Mouse (Mus musculus) induced T-regulatory cell, adult 2 months (primary cell): Measurements from ENCODE around the gene Ttbk1.

ENCODE experiments used
- DNase-seq: peaks from one replicate; pipeline ENCODE4 v3.0.0-alpha.2; 2012; ENCODE audit warnings: low read depth

The Ttbk1 gene

DNA sequence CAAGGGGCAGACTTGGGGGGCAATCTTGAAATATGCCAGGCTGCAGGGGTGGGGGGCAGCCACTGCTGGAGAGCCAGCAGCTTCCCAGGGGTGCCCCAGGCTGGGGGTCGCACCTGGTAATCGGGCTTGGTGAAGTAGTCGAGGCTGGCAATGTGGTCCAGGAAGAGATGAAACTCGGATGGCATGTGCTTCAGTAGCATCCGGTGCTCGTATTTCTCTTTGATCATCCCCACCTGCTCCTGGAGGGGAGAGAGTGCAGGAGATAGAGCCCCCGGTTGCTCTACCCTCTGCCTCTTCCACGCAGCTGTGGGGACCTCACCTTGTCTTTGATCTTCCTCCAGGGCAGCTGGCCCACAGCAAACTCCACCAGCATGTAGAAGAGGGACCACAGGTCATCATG is 10.9 kb downstream of the Ttbk1 start:
- no peak for DNase-seq

DNA sequence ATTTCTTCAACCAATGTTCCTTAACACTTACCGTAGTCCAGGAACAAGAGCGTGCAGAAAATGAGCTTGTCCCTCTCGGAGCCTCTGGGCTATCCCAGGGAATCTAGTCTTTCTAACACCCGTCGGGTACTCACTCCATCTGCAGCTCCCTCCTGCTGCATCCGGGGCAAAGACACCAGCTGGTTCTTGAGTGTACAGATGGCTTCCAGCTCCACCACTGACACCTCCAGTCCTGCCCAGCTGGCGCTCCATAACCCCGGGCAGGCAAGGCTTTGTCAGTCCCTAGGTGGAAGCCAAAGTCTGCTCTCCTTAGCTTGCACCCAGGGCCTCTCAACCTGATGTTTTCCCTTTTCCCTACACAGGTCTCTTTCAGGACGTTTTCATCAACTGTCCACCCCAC is 19.6 kb downstream of the Ttbk1 start:
- DNase-seq: no peak

DNA sequence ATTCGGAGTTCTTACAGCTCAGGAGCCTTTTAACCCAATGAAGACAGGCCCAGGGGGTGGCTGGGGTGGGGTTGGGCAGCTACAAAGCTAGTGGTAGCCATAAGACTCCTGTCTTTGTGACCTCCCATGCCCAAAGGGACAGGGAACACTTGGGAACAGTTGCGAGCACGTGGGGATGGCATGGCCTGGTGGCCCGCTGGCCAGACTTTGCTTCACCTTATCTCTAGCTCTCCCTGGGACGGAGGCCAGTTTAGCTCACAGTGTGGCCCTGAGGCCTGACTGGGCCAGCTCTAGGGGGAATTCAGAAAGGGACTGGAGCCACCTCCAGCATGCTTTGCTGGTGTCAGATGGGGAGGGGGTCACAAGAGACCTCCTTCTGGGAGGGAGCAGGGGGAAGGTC is 25.2 kb downstream of the Ttbk1 start:
- DNase-seq: no peak

DNA sequence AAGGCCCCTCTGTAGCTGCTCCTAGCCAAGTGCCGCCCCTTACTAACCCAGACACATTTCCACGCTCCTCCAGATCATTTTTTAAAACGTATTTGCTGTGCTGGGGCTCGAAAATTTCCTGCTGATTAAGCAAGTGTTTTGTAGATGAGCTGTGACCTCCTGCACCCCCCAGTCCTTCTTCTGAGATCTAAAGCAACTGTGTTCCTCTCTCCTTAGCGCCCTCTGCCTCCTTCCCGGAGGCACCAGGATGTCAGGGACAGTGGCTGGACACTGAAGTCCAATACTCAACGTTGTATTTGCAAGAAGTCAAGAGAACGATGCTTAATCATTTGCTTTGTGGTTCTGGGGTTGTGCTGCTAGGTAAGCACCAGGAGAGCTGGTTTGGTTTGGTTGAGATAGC is 26.1 kb downstream of the Ttbk1 start:
- no peak for DNase-seq

DNA sequence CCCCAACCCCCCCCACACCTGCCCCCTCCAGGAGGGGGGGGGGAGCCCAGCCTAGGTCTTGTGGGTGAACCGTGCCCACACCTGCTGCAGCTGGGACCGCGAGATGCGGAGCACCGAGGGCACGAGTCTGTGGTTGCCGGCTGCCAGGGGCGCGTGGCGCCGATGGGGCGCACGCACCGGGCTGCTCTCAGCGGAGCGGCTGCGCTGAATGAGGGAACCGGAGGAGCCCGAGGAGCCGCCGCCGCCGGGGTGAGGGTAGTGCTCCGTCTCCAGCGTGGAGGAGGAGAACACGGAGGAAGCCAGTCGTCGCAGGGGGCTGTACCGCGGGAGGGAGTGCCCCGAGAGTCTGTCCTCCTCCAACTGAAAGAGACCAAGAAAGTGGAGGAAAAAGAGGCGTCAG is 26.8 kb downstream of the Ttbk1 start:
- DNase-seq: no peak

DNA sequence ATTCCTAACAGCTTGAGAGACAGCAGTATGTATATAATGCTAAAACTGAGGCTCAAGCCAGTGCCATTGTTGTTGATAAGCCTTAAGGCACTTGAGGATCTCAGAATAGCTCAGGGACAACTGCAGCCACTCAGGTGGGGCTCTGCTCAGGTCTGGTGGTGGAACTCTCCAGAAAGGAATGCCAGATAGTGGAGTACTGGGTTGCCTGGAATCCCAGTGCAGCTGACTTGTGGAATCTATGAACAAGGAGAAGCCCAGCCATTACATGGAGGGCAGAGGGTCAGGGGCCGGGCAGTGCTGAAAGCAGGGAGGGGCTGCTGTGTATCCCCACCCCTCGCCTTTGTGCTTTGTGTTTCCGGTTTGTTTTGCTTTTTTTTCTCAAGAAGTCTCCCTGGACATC is 29.0 kb downstream of the Ttbk1 start:
- DNase-seq: no peak

DNA sequence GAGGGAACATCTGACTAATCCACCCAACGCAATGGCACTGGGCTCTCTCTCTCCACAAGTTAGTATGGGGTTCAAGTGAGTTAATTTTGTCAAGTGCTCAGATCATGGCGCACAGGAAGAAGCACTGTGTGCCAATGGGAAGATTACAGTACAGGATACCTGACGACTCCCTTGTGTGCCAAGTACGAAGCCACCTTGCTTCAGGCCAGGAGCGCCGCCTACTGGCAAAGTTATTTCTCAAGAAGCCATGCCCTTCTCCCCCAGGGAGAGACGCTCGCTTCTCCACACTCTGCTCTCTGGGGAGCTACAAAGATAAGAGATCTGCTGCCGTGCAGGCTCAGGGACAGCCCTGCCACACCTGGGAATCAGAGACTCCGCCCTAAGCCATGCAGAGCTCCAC is 29.7 kb downstream of the Ttbk1 start:
- peak; percentile 66 for DNase-seq

DNA sequence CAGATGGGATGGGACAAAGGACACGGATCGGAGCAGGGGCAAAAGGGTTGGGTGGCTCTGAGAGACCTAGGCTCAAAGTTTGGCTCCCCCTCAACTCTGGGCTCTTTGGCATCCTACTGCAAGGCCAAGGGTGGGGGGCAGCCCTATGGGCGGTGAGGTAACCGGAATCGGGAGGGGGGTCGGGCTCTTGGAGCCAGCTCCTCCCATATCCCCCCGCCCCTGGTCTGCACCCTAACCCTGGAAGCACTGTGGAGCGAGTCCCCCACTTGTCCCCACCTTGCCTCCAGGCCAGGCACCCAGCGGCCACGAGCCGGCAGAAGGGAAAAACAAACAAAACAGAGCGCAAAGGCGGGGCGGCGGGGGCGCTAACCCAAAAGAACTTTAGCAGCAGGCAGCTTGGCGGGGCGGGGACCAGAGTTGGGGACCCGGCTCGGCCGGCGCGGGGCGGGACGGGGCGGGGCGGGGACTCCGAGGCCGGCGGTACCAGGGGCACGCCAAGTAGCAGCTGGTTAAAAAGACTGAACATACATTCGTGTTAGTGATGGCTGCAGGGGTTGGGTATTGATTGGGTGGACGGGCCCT is 32.3 kb downstream of the Ttbk1 start:
- DNase-seq: peak; percentile 15

DNA sequence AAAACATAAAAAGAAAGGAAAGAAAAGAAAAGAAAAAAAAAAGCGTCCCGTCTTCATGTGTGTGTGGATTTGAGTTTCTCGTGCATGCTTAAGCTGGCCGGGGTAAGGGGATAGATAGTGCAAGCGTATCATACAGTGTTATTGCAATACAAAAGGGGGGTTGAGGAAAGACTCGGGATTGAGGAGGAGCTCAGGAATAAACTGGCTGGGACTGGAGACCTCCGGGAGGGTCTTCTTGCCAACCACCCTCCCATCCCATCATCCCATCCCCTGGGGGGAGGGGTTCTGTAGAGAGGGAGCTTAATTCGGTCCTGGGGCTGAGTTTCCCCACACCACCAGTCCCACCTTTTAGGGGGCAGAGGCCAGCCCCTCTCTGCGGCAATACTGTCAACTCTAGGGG is 32.9 kb downstream of the Ttbk1 start:
- no peak for DNase-seq

DNA sequence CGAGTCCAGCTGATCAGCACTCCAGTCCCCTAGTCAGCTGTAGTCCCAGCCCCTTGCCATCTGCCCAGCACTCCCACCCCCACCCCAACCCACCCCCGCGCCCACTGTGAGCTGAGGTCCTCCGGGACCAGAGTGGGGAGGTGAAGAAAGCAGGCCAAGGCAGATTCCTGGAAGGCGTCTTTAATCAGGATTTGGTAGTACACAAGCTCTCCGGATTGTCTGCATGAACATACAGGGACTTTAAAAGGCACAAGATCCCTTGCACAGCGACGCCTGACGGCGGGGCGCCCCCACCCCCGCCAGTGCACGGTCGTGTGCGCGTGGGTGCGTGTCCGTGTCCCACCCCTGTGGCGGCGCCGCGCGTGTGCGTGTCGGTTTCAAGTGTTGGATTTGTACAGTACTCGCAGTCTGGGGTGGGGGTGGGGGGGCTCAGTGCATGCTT is 33.5 kb downstream of the Ttbk1 start:
- no peak for DNase-seq

DNA sequence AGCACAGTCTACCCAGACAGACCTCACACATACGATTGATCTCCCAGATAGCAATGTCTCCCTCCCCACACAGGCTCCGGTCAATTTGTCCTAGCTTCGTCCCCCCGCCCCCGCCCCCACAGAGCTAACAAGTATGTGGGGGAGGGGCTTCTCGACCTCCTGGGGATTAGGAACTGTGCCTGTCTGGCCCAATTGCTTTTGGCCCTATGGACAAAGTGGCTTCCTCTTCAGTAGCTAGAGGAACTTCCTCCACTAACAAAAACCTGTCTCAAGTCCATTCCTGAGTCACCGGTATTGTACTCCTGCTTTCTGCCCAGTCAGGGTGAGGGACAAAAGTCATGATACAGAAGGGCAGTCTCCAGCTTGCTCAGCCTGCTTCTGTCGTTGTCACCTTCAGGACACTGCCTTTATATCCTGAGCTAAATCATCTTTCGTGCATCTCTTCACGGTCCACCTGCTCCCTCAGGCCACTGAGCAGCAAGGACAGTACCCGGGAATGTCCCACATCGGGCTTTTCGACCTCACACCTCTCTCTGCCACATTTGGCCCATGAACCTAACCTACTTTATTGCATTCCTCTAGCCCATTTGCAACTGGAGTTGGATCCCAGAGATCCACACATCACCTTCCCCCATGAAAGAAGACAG is 34.0 kb downstream of the Ttbk1 start:
- no peak for DNase-seq

DNA sequence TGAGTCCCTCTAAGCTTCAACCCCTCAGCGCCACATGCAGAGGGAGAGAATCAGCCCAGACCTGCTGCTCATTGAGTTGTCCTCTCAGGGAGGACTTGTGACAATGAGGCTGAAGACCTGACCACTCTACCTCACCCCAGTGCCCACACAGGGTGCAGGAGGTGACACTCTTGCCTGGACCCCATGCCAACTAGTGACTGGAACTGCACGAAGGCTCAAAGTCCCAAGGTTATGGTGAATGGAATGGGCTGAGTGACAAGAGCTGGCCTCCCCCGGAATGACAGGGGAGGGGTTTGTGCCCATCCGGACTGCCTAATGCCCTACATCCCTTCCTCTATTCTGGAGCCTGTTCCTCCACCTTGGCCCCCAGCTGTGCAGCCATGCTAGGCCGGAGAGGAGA is 34.8 kb downstream of the Ttbk1 start:
- DNase-seq: no peak

DNA sequence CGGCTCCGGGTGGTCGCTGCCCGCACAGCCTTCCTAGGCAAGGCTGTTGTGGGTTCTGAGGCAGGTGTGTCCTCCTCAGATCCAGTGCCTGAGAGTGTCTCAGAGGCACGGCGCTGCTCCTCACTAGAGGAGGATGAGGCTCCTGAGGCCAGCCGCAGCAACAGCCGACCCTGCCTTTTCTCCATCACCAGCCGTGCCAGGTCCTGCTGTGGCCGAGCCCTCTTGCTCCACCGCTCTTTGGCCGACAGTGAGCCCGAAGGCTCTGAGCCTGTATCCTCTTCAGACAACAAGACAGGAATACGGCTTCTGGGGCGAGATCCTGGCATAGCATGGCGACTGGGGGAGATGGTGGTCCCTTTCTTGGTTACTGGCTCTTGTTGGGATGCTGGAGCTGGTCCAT is 41.2 kb downstream of the Ttbk1 start:
- DNase-seq: no peak

DNA sequence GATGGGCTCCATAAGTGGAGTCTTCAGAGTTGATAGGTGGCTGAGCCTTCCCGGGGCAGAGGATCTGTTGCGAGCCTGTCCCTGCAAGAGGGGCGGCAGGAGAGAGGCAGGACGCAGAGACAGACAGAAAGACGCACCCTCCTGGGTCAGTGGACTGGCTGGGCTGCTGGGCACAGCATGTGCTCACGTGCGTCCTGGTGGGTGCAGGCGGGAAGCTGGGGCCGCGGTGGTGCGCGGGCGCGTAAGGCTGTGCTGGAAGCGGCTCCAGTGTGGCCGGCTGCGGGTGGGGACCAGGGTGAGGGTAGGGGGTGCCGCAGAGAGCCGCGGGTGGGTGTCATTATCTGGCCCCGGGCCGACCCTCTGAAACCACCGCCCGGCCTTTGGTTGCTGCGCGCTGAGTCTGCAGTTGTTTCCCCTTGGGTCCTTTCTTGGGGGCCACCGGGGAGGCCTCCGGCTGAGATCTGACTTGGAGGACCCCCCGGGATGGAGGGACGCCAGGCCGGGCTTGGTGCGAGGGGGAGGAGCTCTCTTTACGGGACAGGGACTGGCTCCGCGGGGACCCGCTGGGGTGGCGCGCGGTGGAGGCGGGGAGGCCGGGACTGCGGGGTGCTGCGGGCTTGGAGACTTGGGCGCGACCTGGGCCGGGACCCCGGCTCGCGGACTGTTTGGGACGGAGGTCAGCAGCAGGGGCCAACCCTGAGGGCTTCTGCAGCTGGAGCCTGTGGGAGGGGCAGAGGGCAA is 42.5 kb downstream of the Ttbk1 start:
- DNase-seq: no peak

DNA sequence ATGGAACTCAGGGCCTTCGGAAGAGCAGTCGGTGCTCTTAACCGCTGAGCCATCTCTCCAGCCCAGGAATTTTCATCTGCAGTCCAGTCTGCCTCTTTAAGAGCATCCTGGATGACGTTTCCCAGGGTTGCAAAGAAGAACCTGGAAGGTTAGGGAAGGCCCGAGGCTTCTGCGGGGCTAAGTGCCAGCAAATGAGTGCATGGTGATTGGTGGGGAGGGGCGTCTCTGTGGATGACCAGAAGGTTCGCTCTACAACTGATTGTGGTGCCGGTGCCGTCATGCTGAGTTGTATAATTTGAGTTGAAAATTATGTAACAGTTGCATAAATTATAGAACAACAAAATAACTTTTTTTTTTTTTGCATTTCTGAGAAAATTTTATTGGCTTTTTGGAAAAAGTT is 48.3 kb downstream of the Ttbk1 start:
- no peak for DNase-seq

DNA sequence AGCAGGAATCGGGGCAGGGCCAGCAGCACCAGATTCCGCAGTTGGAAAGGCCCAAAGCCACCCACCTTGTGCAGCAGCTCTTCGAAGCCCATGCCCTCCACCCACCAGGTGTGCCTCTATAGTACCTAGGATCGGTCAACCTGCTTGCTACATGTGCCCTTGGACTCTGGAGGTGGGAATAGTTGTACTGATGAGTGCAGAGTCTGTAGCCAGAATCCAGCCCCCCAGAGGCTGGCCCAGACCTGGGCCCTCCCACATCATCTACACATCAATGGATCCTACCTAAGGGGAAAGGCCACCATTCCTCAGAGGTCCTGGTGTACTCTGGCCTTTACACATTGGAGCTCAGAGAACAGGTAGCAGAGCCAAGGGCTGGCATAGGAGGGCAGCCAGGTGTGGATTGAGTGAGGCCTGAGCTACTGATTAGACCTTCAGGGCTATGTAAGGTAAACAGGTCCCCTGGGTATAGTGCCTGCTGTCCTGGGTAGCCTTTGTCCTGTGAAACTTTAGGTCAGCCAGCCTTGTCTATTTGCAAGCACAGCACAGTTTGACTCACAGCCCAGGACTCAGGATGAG is 49.1 kb downstream of the Ttbk1 start, which contains the start of gene Slc22a7:
Gene Slc22a7, minus strand, starts transcription at position 160 of the 576 bp plus-strand sequence.
- no peak for DNase-seq

DNA sequence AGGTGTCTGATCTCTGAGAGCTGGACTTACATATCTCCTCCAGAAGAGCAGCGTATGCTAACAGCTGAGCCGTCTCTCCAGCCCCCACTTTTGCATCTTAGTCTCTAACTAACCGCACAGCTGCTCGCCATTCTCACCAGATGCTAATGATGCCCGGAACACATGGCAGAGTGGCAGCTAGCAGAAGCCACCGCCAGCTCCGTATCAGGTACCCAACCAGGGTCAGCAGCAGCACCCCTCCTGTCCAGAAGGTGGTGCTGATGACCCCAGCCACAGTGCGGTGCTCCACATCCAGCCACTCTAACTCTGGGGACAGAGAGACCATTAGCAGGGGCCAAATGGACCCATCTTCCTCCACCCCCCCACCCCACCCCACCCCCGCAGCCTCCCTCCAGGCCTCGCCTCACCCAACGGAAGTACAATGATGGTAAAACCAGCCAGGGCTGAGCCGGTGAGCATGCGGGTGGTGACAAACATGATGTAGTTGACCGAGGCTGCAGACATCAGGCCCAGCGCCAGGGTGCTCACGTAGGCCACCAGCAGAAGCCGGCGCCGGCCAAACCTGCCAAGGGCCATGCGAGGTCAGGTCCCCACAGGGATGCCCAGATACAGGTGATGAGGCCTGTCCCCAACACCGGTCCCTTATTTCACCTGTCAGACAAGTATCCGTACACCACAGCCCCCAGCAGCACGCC is 50.7 kb downstream of the Ttbk1 start:
- DNase-seq: peak; percentile 32

DNA sequence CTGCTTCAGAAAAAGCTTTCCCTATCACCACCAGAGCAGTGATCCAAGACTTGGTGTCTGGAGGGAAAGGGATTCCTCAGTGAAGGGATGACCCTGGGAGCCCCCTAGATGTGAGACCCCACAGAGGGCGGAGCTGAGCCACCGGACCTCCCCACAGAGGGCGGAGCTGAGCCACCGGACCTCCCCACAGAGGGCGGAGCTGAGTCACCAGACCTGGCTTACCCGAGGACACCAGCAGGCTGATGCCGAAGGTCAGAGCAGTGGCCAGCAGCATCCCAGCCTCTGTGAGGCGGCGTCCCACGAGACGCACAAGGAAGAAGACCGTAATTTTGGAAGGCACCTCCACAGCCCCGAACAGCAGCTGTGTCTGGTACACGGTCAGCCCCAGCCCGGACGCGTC is 53.8 kb downstream of the Ttbk1 start:
- no peak for DNase-seq

DNA sequence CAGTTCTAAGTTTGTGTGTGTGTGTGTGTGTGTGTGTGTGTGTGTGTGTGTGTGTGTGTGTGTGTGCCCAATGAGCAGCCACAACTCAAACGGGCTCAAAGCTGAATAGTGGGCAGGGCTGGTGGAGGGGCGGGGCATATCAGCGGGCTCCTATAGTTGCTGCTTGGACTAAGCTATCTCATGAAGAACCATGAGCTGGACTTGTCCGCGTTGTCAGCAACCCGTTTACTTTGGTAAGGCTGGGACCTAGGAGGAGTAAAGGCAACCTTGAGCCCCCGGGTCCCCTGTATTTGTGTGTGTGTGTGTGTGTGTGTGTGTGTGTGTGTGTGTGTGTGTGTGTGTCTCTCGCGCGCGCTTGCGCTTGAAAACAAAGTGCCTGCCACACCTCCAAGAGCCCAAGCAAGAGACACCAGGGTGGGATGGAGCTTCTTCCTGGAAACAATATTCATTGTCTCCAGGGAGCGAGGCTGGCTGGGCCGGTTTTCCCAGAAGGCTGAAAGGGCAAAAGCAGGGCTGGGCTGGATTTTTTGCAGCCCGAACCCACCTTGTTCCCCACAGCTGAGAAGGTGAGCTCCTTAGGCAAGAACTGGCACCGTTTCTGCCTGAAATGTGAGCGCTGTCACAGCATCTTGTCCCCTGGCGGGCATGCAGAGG is 58.6 kb downstream of the Ttbk1 start, which contains the start of gene Crip3:
Gene Crip3, plus strand, starts transcription at position 166 of the 654 bp plus-strand sequence.
- no peak for DNase-seq

DNA sequence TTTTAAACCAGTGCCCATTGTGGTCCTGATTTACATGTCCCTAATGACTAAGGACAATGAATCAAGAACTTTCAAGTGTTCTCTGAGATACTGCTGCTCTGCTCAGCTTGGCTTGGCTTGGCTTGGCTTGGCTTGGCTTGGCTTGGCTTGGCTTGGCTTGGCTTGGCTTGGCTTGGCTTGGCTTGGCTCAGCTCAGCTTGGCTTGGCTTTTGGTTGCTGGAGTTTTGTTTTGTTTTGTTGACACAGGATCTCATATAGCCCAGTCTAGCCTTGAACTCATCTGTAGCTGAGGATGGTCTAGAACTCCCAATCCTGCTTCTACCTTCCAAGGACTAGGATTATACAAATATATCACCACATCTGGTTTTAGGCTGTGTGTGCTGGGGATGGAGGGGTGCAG is 61.0 kb downstream of the Ttbk1 start:
- DNase-seq: no peak

DNA sequence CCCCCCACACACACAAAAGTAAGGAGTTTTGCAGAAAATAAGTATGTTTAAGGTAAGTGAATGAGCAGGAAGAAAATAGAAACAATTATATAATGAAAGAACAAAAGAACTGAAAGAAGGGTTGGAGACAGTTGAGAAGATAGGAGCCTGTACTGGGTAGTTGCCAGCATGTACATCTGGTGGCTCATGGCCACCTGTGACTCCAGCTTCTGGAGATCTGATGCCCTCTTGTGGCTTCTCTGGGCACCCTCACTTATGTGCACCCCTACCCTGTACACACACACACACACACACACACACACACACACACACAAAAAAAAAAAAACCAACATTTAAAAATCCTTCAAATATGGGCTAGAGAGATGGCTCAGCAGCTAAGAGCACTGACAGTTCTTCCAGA is 67.8 kb downstream of the Ttbk1 start:
- DNase-seq: no peak

DNA sequence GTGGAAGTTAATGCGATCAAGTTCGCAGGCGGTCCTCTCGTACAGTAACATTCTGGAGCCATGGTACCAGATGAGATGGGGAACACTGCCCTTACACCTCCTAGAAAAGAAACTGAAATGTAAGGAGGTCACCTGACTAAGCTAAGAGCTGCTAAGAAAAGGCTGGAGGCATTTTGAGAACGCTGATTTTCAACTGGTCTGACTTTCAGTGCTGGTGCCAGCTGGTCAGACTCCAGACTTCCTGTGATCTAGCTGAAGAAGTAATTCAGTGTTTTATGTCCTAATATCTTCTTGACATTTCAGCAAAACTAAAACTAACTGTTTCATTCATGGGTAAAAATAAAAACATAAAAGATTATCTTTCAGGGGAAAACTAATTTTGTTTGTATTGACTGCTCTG is 68.8 kb downstream of the Ttbk1 start:
- DNase-seq: no peak
